In genomic region chr6:147745690-147746089, GRCm38 (mm10) we compare ENCODE assay signal across 22 mouse cellular contexts.
A peak's percentile ranks its signal among the peaks of the same experiment; 100 is the strongest.
DNase-seq lines count a peak whose midpoint lies in the region; ATAC-seq and TF ChIP-seq lines count a peak whose summit lies in the region.
"Had no signal": no experiment of that assay in that cellular context is flagged by ENCODE, and none has a peak within 500 bp of the region (broad histone marks: within the 10 kb centered on the region; RNA-seq: fewer than 3 reads in every experiment).

No protein-coding gene starts in this region.

- H3K4me2 ChIP-seq in kidney, postnatal 0 days (ENCODE audit: low read length) = no peak overlapping the region
- H3K4me2 ChIP-seq in limb, embryonic 12.5 days = no peak overlapping the region
- no peak overlapping the region for H3K4me2 ChIP-seq in limb, embryonic 13.5 days (replicated peaks)
- no peak overlapping the region for H3K4me2 ChIP-seq in limb, embryonic 14.5 days (replicated peaks; ENCODE audit: low read depth, low read length, severe bottlenecking)
- no peak overlapping the region for H3K4me2 ChIP-seq in forebrain, embryonic 12.5 days

- intact Hi-C loops in left cerebral cortex, postnatal 36 days (cut with DNase I) = no loop called here

- no peaks in the 10 kb centered on the region; the same call in 1 of the 2 replicates for H3K4me1 ChIP-seq in kidney, postnatal 0 days (replicated peaks; ENCODE audit: insufficient read depth, low read length)
- peaks cover 16% of the 10 kb centered on the region; the same call in 1 of the 2 replicates for H3K4me1 ChIP-seq in limb, embryonic 12.5 days (replicated peaks)
- H3K4me1 ChIP-seq in limb, embryonic 10.5 days = peaks cover 4% of the 10 kb centered on the region; the same call in 1 of the 2 replicates
- peaks cover 23% of the 10 kb centered on the region for H3K4me1 ChIP-seq in limb, embryonic 13.5 days
- H3K4me1 ChIP-seq in limb, embryonic 14.5 days (ENCODE audit: control insufficient read depth, insufficient read depth, low read length) = peaks cover 11% of the 10 kb centered on the region; the same call in 1 of the 2 replicates
- no peaks in the 10 kb centered on the region for H3K4me1 ChIP-seq in forebrain, embryonic 12.5 days

- ATAC-seq in kidney, postnatal 0 days (replicated peaks; ENCODE audit: low FRiP score, low read depth) = no peak
- no peak for ATAC-seq in limb, embryonic 12.5 days (ENCODE audit: insufficient number of reproducible peaks, insufficient read depth, low FRiP score, low TSS enrichment, low read depth)
- peak; percentile 52; the same call in 1 of the 2 replicates for ATAC-seq in limb, embryonic 13.5 days (ENCODE audit: low FRiP score, low read depth)
- peak; percentile 53 for ATAC-seq in limb, embryonic 14.5 days (ENCODE audit: low FRiP score, low read depth)
- ATAC-seq in forebrain, embryonic 12.5 days (ENCODE audit: low FRiP score) = no peak
- ATAC-seq: activated CD4-positive, CD25-positive, alpha-beta regulatory T cell, adult 4 months; CD4-positive, CD25-positive, alpha-beta regulatory T cell, adult 4 months; Patski had no signal

- no peak overlapping the region for H3K27ac ChIP-seq in kidney, postnatal 0 days
- peak overlapping the region; percentile 13; the same call in 1 of the 2 replicates for H3K27ac ChIP-seq in limb, embryonic 12.5 days
- H3K27ac ChIP-seq in limb, embryonic 10.5 days = no peak overlapping the region
- no peak overlapping the region for H3K27ac ChIP-seq in limb, embryonic 13.5 days
- H3K27ac ChIP-seq in limb, embryonic 14.5 days (replicated peaks; ENCODE audit: low read depth, low read length) = no peak overlapping the region
- no peak overlapping the region for H3K27ac ChIP-seq in forebrain, embryonic 12.5 days

- no peak for TF ChIP-seq CTCF in kidney, postnatal 0 days (IDR thresholded peaks at IDR 0.05; ENCODE audit: low read depth)

- H3K9me3 ChIP-seq in kidney, postnatal 0 days (replicated peaks; ENCODE audit: low read length) = no peaks in the 10 kb centered on the region
- H3K9me3 ChIP-seq in limb, embryonic 12.5 days = no peaks in the 10 kb centered on the region
- no peaks in the 10 kb centered on the region for H3K9me3 ChIP-seq in limb, embryonic 10.5 days (replicated peaks)
- H3K9me3 ChIP-seq in limb, embryonic 13.5 days = no peaks in the 10 kb centered on the region
- no peaks in the 10 kb centered on the region for H3K9me3 ChIP-seq in limb, embryonic 14.5 days (ENCODE audit: control insufficient read depth, low read length)
- no peaks in the 10 kb centered on the region for H3K9me3 ChIP-seq in forebrain, embryonic 12.5 days
- H3K9me3 ChIP-seq: G1E had no signal

- H3K9ac ChIP-seq in kidney, postnatal 0 days (ENCODE audit: low read depth, low read length) = no peak overlapping the region
- no peak overlapping the region for H3K9ac ChIP-seq in limb, embryonic 12.5 days (replicated peaks)
- H3K9ac ChIP-seq in limb, embryonic 13.5 days = no peak overlapping the region
- H3K9ac ChIP-seq in limb, embryonic 14.5 days (ENCODE audit: low read depth, low read length, severe bottlenecking) = no peak overlapping the region
- H3K9ac ChIP-seq in forebrain, embryonic 12.5 days = no peak overlapping the region

- H3K27me3 ChIP-seq in kidney, postnatal 0 days (ENCODE audit: insufficient read depth, low read length) = no peaks in the 10 kb centered on the region
- H3K27me3 ChIP-seq in limb, embryonic 12.5 days = no peaks in the 10 kb centered on the region
- no peaks in the 10 kb centered on the region for H3K27me3 ChIP-seq in limb, embryonic 10.5 days (ENCODE audit: low read depth, poor library complexity, severe bottlenecking)
- no peaks in the 10 kb centered on the region for H3K27me3 ChIP-seq in limb, embryonic 13.5 days
- H3K27me3 ChIP-seq in limb, embryonic 14.5 days (ENCODE audit: control insufficient read depth, insufficient read depth, low read length) = no peaks in the 10 kb centered on the region
- no peaks in the 10 kb centered on the region for H3K27me3 ChIP-seq in forebrain, embryonic 12.5 days
- H3K27me3 ChIP-seq: CH12.LX, Patski had no signal

- WGBS in kidney, postnatal 0 days = 45% methylated on average over 2 of the region's 2 CpGs
- WGBS in limb, embryonic 12.5 days = 35% methylated on average over 2 of the region's 2 CpGs
- 74% methylated on average over 2 of the region's 2 CpGs for WGBS in limb, embryonic 10.5 days
- WGBS in limb, embryonic 13.5 days = 32% methylated on average over 2 of the region's 2 CpGs
- WGBS in limb, embryonic 14.5 days = 22% methylated on average over 2 of the region's 2 CpGs
- WGBS in forebrain, embryonic 12.5 days = 87% methylated on average over 2 of the region's 2 CpGs

- no peaks in the 10 kb centered on the region for H3K36me3 ChIP-seq in kidney, postnatal 0 days (ENCODE audit: insufficient read depth, low read length)
- H3K36me3 ChIP-seq in limb, embryonic 12.5 days = no peaks in the 10 kb centered on the region
- no peaks in the 10 kb centered on the region for H3K36me3 ChIP-seq in limb, embryonic 10.5 days
- H3K36me3 ChIP-seq in limb, embryonic 13.5 days = no peaks in the 10 kb centered on the region
- H3K36me3 ChIP-seq in limb, embryonic 14.5 days (ENCODE audit: control insufficient read depth, insufficient read depth, low read length) = no peaks in the 10 kb centered on the region
- H3K36me3 ChIP-seq in forebrain, embryonic 12.5 days (replicated peaks) = no peaks in the 10 kb centered on the region
- H3K36me3 ChIP-seq: G1E had no signal

- H3K4me3 ChIP-seq in kidney, postnatal 0 days (replicated peaks; ENCODE audit: low read depth, low read length) = no peak overlapping the region
- H3K4me3 ChIP-seq in limb, embryonic 12.5 days (replicated peaks) = no peak overlapping the region
- H3K4me3 ChIP-seq in limb, embryonic 10.5 days = no peak overlapping the region
- no peak overlapping the region for H3K4me3 ChIP-seq in limb, embryonic 13.5 days
- H3K4me3 ChIP-seq in limb, embryonic 14.5 days (replicated peaks; ENCODE audit: low read length) = no peak overlapping the region
- H3K4me3 ChIP-seq in forebrain, embryonic 12.5 days (replicated peaks) = no peak overlapping the region

- no peak for TF ChIP-seq POLR2A in limb, embryonic 14.5 days (IDR thresholded peaks at IDR 0.05; ENCODE audit: borderline replicate concordance, extremely low read depth, insufficient read depth, insufficient read length)

- peak; percentile 27 for DNase-seq in kidney, postnatal 0 days (ENCODE audit: low spot score)
- no peak for DNase-seq in kidney, adult 8-10 months
- DNase-seq in limb, embryonic 10.5 days (ENCODE audit: low spot score) = no peak
- DNase-seq in limb, embryonic 14.5 days (ENCODE audit: low spot score) = peak; percentile 22
- DNase-seq in left cerebral cortex, postnatal 36 days (ENCODE audit: low spot score in 2 of 2) = no peak
- DNase-seq: adrenal gland, adult 2 months; adrenal gland, adult 8-10 months; adrenal gland, postnatal 10 days; adrenal gland, postnatal 14 days; adrenal gland, postnatal 25 days; adrenal gland, postnatal 36 days; B cell, adult 2 months; cerebellum, adult 11 months; cerebellum, adult 11-12 months had no signal

Comparison
In these comparisons a context has a peak if more than half of its experiments do, and no peak if none do; other contexts are left out.
1. ATAC-seq: peak in limb, embryonic 13.5 days (single experiment) and limb, embryonic 14.5 days (single experiment); none in kidney, postnatal 0 days (single experiment), limb, embryonic 12.5 days (single experiment) and forebrain, embryonic 12.5 days (single experiment).
2. DNase-seq: peak in kidney, postnatal 0 days (single experiment) and limb, embryonic 14.5 days (single experiment); none in kidney, adult 8-10 months (0 of 2), limb, embryonic 10.5 days (single experiment) and left cerebral cortex, postnatal 36 days (0 of 2).